Comparison of ENCODE assay signal across 8 mouse cellular contexts in the genomic region with DNA sequence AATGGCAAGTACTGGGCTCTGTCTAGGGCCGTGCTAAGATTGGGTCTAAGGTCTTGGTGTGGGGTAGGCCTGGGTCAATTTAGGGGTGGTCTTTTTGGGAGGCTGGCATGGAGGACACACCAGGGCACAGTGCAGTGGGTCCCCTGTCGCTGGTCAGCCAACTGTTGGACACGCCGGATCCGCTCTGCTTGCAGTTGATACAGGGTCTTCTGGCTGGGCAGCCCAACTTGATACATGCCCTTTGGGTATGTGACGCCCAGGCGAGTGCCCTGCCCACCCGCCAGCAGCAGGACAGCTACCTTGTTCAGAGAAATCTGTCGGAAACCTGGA. TPM values are rescaled to one million over a fixed set of nuclear protein-coding genes. Genes with fewer than 3 reads are reported as not detected.
DNase-seq lines count a peak whose midpoint lies in the region; ATAC-seq lines count a peak whose summit lies in the region.

No protein-coding gene starts in this region.

- peaks cover 38% of the 10 kb centered on the region for H3K4me1 ChIP-seq in kidney, embryonic 15.5 days
- 0 out of 2 replicates have a peak, but pooled peaks cover 11% of the 10 kb centered on the region for H3K4me1 ChIP-seq in hindbrain, embryonic 14.5 days (replicated peaks; ENCODE audit: control insufficient read depth, insufficient read depth, low read length)
- no peaks in the 10 kb centered on the region for H3K4me1 ChIP-seq in midbrain, embryonic 14.5 days (ENCODE audit: control insufficient read depth, insufficient read depth, low read length)

- H3K27ac ChIP-seq in kidney, embryonic 15.5 days, result no peak overlapping the region
- H3K27ac ChIP-seq in hindbrain, embryonic 14.5 days, result no peak overlapping the region
- no peak overlapping the region for H3K27ac ChIP-seq in midbrain, embryonic 14.5 days (replicated peaks; ENCODE audit: low read depth, low read length)

- H3K9ac ChIP-seq in kidney, embryonic 15.5 days, result peak overlapping the region; percentile 60
- H3K9ac ChIP-seq in hindbrain, embryonic 14.5 days, result peak overlapping the region; percentile 72
- peak overlapping the region; percentile 57 for H3K9ac ChIP-seq in midbrain, embryonic 14.5 days (replicated peaks; ENCODE audit: low read length)

- H3K4me3 ChIP-seq in kidney, embryonic 15.5 days (replicated peaks), result peak overlapping the region; percentile 64
- H3K4me3 ChIP-seq in hindbrain, embryonic 14.5 days (replicated peaks; ENCODE audit: low read length), result peak overlapping the region; percentile 55
- H3K4me3 ChIP-seq in midbrain, embryonic 14.5 days (replicated peaks; ENCODE audit: low read depth, low read length), result peak overlapping the region; percentile 48

- H3K9me3 ChIP-seq in kidney, embryonic 15.5 days (replicated peaks), result no peaks in the 10 kb centered on the region
- H3K9me3 ChIP-seq in hindbrain, embryonic 14.5 days (ENCODE audit: control insufficient read depth, low read length), result no peaks in the 10 kb centered on the region
- H3K9me3 ChIP-seq in midbrain, embryonic 14.5 days (ENCODE audit: control insufficient read depth, low read length), result no peaks in the 10 kb centered on the region

- no peak for DNase-seq in kidney, postnatal 14 days
- no peak for DNase-seq in hindbrain, embryonic 14.5 days (ENCODE audit: low spot score)
- DNase-seq in midbrain, embryonic 14.5 days, result no peak
- DNase-seq in spleen, postnatal 10 days (ENCODE audit: low spot score in 2 of 2), result no peak
- no peak for DNase-seq in adrenal gland, postnatal 36 days
- DNase-seq in kidney, postnatal 10 days, result no peak

- 28% methylated on average over 9 of the region's 9 CpGs for WGBS in kidney, embryonic 15.5 days
- whole genome bisulfite sequencing in hindbrain, embryonic 14.5 days, result 29% methylated on average over 9 of the region's 9 CpGs
- WGBS in midbrain, embryonic 14.5 days, result 32% methylated on average over 9 of the region's 9 CpGs

- peaks cover 22% of the 10 kb centered on the region; the same call in 1 of the 2 replicates for H3K27me3 ChIP-seq in kidney, embryonic 15.5 days
- peaks cover 33% of the 10 kb centered on the region for H3K27me3 ChIP-seq in hindbrain, embryonic 14.5 days (ENCODE audit: control insufficient read depth, insufficient read depth, low read length)
- H3K27me3 ChIP-seq in midbrain, embryonic 14.5 days (ENCODE audit: control insufficient read depth, insufficient read depth, low read length), result peaks cover 25% of the 10 kb centered on the region; the same call in 1 of the 2 replicates

- H3K36me3 ChIP-seq in kidney, embryonic 15.5 days, result no peaks in the 10 kb centered on the region
- no peaks in the 10 kb centered on the region for H3K36me3 ChIP-seq in hindbrain, embryonic 14.5 days (replicated peaks; ENCODE audit: control insufficient read depth, insufficient read depth)
- no peaks in the 10 kb centered on the region for H3K36me3 ChIP-seq in midbrain, embryonic 14.5 days (ENCODE audit: control insufficient read depth, insufficient read depth, low read length)

- peak; percentile 4; the same call in 1 of the 2 replicates for ATAC-seq in kidney, embryonic 15.5 days (replicated peaks; ENCODE audit: low FRiP score)
- ATAC-seq in common myeloid progenitor, adult 5-6 weeks (replicated peaks; ENCODE audit: low read depth, poor library complexity, severe bottlenecking), result peak; percentile 34; the same call in 1 of the 2 replicates
- ATAC-seq in hindbrain, embryonic 14.5 days (ENCODE audit: low FRiP score), result no peak
- ATAC-seq in midbrain, embryonic 14.5 days (ENCODE audit: low FRiP score, low TSS enrichment), result no peak

- peak overlapping the region; percentile 95 for H3K4me2 ChIP-seq in kidney, embryonic 15.5 days
- peak overlapping the region; percentile 99 for H3K4me2 ChIP-seq in hindbrain, embryonic 14.5 days (replicated peaks)
- peak overlapping the region; percentile 95 for H3K4me2 ChIP-seq in midbrain, embryonic 14.5 days (ENCODE audit: low read length)

RNA-seq across cellular contexts. Expression of a gene that starts 0.8 kb away (rescaled TPM):
- polyA plus RNA-seq in kidney, embryonic 15.5 days (2015; fragmentation: Nextera tagmentation; extraction: Ambion mirVana), result 24.9 and 27.3 TPM in 2 replicates
- total RNA-seq in common myeloid progenitor, adult 5-6 weeks (2017), result 8.5 and 8.9 TPM in 2 replicates
- 6.3 and 6.8 TPM in 2 replicates for polyA plus RNA-seq in hindbrain, embryonic 14.5 days (2014; fragmentation: Nextera tagmentation; extraction: Ambion mirVana)
- 2.6 and 5.3 TPM in 2 replicates for polyA plus RNA-seq in midbrain, embryonic 14.5 days (2014; fragmentation: Nextera tagmentation; extraction: Ambion mirVana)
- 10 to 100 TPM; 20.0 to 23.1 TPM for total RNA-seq in adrenal gland, postnatal 36 days (2021)

RNA-seq across cellular contexts. Expression of a gene that starts 7.4 kb away (rescaled TPM):
- 40.4 and 42.7 TPM in 2 replicates for polyA plus RNA-seq in kidney, embryonic 15.5 days (2015; fragmentation: Nextera tagmentation; extraction: Ambion mirVana)
- 15.1 and 17.4 TPM in 2 replicates for total RNA-seq in common myeloid progenitor, adult 5-6 weeks (2017)
- polyA plus RNA-seq in hindbrain, embryonic 14.5 days (2014; fragmentation: Nextera tagmentation; extraction: Ambion mirVana), result 10.0 and 10.8 TPM in 2 replicates
- polyA plus RNA-seq in midbrain, embryonic 14.5 days (2014; fragmentation: Nextera tagmentation; extraction: Ambion mirVana), result 13.0 and 15.4 TPM in 2 replicates
- under 1 TPM; 0.43 to 0.95 TPM for total RNA-seq in adrenal gland, postnatal 36 days (2021)

RNA-seq across cellular contexts. Expression of a gene that starts 8.6 kb away (rescaled TPM):
- 23.4 TPM in 2 replicates for polyA plus RNA-seq in kidney, embryonic 15.5 days (2015; fragmentation: Nextera tagmentation; extraction: Ambion mirVana)
- 13.3 and 19.2 TPM in 2 replicates for total RNA-seq in common myeloid progenitor, adult 5-6 weeks (2017)
- 21.5 and 24.7 TPM in 2 replicates for polyA plus RNA-seq in hindbrain, embryonic 14.5 days (2014; fragmentation: Nextera tagmentation; extraction: Ambion mirVana)
- 19.2 and 19.8 TPM in 2 replicates for polyA plus RNA-seq in midbrain, embryonic 14.5 days (2014; fragmentation: Nextera tagmentation; extraction: Ambion mirVana)
- total RNA-seq in adrenal gland, postnatal 36 days (2021), result 10 to 100 TPM; 29.9 to 31.8 TPM

RNA-seq across cellular contexts. Expression of a gene that starts 30.9 kb away (rescaled TPM):
- 4.5 and 4.6 TPM in 2 replicates for polyA plus RNA-seq in kidney, embryonic 15.5 days (2015; fragmentation: Nextera tagmentation; extraction: Ambion mirVana)
- total RNA-seq in common myeloid progenitor, adult 5-6 weeks (2017), result not detected in 2 replicates
- 2.6 and 3.3 TPM in 2 replicates for polyA plus RNA-seq in hindbrain, embryonic 14.5 days (2014; fragmentation: Nextera tagmentation; extraction: Ambion mirVana)
- 2.0 and 2.1 TPM in 2 replicates for polyA plus RNA-seq in midbrain, embryonic 14.5 days (2014; fragmentation: Nextera tagmentation; extraction: Ambion mirVana)
- total RNA-seq in adrenal gland, postnatal 36 days (2021), result 1 to 10 TPM; 5.0 to 7.8 TPM

RNA-seq across cellular contexts. Expression of a gene that starts 32.6 kb away (rescaled TPM):
- polyA plus RNA-seq in kidney, embryonic 15.5 days (2015; fragmentation: Nextera tagmentation; extraction: Ambion mirVana), result 50.5 and 53.2 TPM in 2 replicates
- 40.8 and 41.3 TPM in 2 replicates for total RNA-seq in common myeloid progenitor, adult 5-6 weeks (2017)
- polyA plus RNA-seq in hindbrain, embryonic 14.5 days (2014; fragmentation: Nextera tagmentation; extraction: Ambion mirVana), result 51.6 and 66.0 TPM in 2 replicates
- polyA plus RNA-seq in midbrain, embryonic 14.5 days (2014; fragmentation: Nextera tagmentation; extraction: Ambion mirVana), result 71.2 and 78.7 TPM in 2 replicates
- 10 to 100 TPM; 53.1 to 59.2 TPM for total RNA-seq in adrenal gland, postnatal 36 days (2021)

Comparison
In these comparisons a context has a peak if more than half of its experiments do, and no peak if none do; other contexts are left out.
1. ATAC-seq: peak in kidney, embryonic 15.5 days (single experiment) and common myeloid progenitor, adult 5-6 weeks (single experiment); none in hindbrain, embryonic 14.5 days (single experiment) and midbrain, embryonic 14.5 days (single experiment).
2. Peak in every context shown above with its lines, with median percentiles within 50 percentile points of each other: H3K4me2 ChIP-seq, H3K4me3 ChIP-seq and H3K9ac ChIP-seq.